Mouse (Mus musculus): ENCODE data around the gene Eif2s2.
"Not testable (repeated sequence)": the region's sequence is repeated elsewhere in the genome, so short reads cannot be mapped to it uniquely, and the experiment has no call there.

Gene Eif2s2

DNA sequence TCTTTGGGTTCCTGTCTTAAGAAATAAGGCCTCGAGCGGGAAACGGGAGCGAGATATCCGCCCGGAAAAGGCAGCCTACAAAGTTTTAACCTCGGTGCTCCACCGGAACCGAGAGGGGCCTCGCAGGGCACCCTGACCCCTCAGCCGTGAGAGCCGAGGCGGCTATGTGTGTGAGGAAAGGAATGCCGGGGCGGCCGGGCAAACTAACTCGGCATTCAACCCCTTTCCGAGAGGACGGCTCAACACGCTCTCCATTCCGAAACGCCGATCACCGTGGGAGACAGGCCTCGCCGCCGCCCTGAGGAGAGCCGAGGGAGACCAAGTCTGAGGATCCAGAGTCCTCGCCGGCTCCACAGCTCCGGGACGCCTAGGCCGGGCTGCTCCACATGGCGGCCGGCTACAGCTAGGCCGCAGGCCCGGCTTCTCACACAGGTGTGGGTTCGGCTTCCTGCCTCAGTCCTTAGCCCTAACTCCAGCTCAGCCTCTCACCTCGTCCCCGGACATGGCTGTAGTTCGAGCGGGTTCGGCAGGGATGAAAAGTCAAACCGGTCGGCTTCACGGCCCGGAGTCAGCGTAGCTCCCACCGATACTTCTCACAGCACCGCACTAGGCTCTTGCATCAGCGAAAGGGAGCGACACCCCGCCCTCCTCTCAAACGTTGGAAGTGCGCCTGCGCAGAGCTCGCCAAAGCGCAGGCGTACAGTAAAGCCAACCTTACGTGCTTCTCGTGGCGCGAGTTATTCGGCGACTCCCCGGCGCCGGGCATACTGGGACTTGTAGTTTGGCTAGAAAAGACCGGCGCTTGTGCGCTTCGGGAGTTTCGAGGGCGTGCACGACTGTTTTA lies at the start of gene Eif2s2:
Eif2s2 (minus strand) TSS at position 735 of the 844 bp plus-strand sequence.
- peak; percentile 99 for DNase-seq (ENCODE audit: low read depth, low spot score)

DNA sequence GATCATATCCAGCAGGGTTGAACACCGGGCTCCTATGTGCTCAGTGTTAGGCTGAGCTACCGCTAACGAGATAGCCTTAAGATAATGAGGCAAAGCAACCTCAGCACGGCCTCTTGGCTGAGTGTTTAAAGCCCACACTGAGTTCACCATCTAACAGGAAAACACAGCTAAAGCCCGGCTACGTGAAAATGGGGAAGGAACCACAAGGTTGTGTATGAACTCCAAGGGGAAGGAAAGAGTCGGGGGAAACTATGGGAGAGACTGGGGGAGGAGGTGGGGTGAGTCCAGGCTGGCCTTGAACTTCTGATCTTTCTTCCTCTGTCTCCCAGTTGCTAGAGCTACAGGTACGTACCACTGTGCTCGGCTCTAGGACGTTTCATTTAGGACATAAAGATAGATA lies 49.2 kb upstream of the Eif2s2 start:
- no peak for DNase-seq (ENCODE audit: low read depth, low spot score)

DNA sequence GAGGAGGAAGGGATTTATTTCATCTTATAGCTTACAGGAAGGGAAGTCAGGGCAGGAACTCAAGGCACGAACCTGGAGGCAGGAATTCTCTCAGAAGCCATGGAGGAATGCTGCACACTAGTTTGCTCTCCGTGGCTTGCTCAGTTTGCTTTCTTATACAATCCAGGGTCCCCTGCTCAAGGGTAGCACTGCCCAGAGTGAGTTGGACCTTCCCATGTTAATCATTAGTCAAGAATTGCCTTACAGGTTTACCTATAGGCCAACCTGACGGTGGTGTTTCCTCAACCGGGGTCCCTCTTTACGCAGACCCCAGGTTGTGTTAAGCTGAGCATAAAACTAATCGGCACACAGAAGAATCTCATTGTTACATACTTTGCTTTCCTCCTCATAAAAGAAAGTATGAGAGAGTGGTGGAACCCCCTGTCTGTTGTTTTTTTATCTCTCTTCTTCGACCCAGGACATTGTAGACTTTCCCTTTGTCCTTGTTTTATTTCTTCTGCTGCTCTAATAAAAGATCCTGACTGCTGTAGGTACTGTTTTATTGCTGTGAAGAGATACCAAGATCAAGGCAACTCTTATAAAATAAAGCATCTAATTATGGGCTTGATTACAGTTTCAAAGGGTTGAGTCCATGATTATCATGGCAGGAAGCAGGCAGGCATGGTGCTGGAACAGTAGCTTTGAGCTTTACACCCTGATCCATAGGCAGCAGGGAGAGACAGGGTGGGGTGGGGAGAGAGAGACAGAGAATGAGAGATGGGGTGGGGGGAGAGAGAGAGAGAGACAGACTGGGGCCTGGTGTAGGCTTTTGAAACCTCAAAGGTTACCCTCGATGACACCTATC lies 45.0 kb upstream of the Eif2s2 start:
- no peak for DNase-seq (ENCODE audit: low read depth, low spot score)

GRCm38 (mm10) chr2:154936536-154937155 lies 43.9 kb upstream of the Eif2s2 start:
- no peak for DNase-seq (ENCODE audit: low read depth, low spot score)

- no peak for DNase-seq (ENCODE audit: low read depth, low spot score)
Measured at GRCm38 (mm10) chr2:154936106-154936505, 43.4 kb upstream of the Eif2s2 start.

- DNase-seq (ENCODE audit: low read depth, low spot score), result no peak
Measured at GRCm38 (mm10) chr2:154933884-154934283, 41.1 kb upstream of the Eif2s2 start.

DNA sequence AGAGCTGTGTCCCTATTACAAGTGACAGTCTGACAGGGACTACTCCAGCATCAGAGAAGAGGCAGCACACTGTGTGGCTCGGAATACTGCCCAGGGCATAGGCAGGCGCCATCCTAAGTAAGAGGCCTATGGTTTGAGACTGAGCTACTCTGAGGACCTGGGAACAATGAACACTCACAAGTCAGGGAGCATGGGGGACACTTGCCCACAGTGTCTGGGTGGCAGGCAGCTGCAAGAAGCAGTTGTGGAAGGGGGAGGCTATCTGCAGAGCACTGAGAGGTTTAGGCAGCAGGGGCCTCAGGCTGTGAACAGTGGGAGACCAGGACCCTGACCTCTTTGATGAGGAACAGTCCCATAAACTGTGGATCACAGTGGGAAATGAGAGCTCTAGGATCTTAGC lies 35.6 kb upstream of the Eif2s2 start:
- DNase-seq (ENCODE audit: low read depth, low spot score), result no peak

GRCm38 (mm10) chr2:154926843-154927242 lies 34.1 kb upstream of the Eif2s2 start:
- DNase-seq (ENCODE audit: low read depth, low spot score), result no peak

- no peak for DNase-seq (ENCODE audit: low read depth, low spot score)
Measured at GRCm38 (mm10) chr2:154925411-154926031, 32.8 kb upstream of the Eif2s2 start.

GRCm38 (mm10) chr2:154922134-154922533 lies 29.4 kb upstream of the Eif2s2 start:
- not testable (repeated sequence) for DNase-seq (ENCODE audit: low read depth, low spot score)

GRCm38 (mm10) chr2:154920896-154921295 lies 28.2 kb upstream of the Eif2s2 start:
- no peak for DNase-seq (ENCODE audit: low read depth, low spot score)

- DNase-seq (ENCODE audit: low read depth, low spot score), result no peak
Measured at GRCm38 (mm10) chr2:154917866-154918641, 25.3 kb upstream of the Eif2s2 start.

GRCm38 (mm10) chr2:154916547-154916946 lies 23.8 kb upstream of the Eif2s2 start:
- DNase-seq (ENCODE audit: low read depth, low spot score), result no peak

GRCm38 (mm10) chr2:154915922-154916541 lies 23.3 kb upstream of the Eif2s2 start:
- DNase-seq (ENCODE audit: low read depth, low spot score), result no peak

DNA sequence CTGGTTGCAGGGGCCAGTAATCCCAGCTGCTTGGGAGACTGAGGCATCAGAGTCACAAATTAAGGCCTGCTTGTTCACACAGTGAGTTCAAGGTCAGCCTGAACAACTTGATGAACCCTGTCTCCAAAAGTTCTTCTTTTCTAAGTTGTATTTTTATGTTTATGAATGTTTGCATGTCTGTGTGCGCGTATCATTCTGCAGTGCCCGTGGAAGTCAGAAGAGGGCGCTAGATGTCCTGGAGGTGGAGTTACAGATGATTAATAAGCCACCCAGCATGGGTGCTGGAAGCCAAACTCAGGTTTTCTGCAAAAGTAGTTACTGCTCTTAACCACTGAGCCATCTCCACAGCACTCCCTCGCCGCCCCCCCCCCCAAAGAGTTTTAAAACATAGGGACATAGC lies 17.1 kb upstream of the Eif2s2 start:
- no peak for DNase-seq (ENCODE audit: low read depth, low spot score)

DNA sequence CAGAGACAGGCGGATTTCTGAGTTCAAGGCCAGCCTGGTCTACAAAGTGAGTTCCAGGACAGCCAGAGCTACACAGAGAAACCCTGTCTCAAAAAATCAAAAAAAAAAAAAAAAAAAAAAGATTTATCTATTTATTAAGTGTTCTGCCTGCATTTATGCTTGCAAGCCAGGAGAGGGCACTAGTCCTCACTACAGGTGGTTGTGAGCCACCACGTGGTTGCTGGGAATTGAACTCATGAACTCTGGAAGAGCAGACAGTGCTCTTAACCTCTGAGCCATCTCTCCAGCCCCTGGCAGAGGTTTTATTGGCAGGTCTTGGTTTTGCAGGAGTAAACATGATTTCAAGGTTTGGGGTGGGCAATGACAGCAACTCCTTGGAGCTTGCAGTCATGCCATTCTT lies 15.5 kb upstream of the Eif2s2 start:
- DNase-seq (ENCODE audit: low read depth, low spot score), result not testable (repeated sequence)

GRCm38 (mm10) chr2:154905796-154906195 lies 13.1 kb upstream of the Eif2s2 start:
- DNase-seq (ENCODE audit: low read depth, low spot score), result no peak

- DNase-seq (ENCODE audit: low read depth, low spot score), result no peak
Measured at GRCm38 (mm10) chr2:154902111-154902510, 9.4 kb upstream of the Eif2s2 start.

DNA sequence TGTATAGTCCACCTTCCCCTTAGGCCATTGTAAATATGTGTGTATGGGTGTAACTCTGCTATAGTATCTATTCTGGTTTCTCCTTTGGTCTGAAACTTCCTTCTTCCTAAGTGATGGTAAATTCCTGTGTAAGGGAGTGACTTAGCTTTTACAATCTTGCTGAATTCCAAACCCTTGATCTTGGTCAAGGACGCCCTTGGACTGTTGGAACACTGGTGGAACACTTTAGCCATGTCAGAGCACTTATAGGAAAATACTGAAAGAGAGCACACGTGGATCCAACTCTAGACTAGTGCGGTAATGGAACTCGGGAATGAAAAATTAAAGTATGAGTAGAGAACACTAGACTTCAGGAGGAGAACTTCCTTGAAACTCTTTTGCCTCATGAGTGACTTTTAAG lies 6.7 kb upstream of the Eif2s2 start:
- not testable (repeated sequence) for DNase-seq (ENCODE audit: low read depth, low spot score)

- not testable (repeated sequence) for DNase-seq (ENCODE audit: low read depth, low spot score)
Measured at GRCm38 (mm10) chr2:154899004-154899403, 6.3 kb upstream of the Eif2s2 start.
